Mouse (Mus musculus) midbrain, embryonic 15.5 days (tissue): ENCODE measurements at regions not wholly inside any gene's neighbourhood (a gene's known extent, or its start where the extent isn't known, plus 50 kb on each side); places are given as distances from the start of the nearest gene placed in this dataset.

Experiments used
- ATAC-seq: fragments of 200-750 bp; cut with Nextera tagmentation; replicated peaks from 2 replicates; pipeline ENCODE4 v1.8.0; 2017; ENCODE audit warnings: moderate TSS enrichment
- H3K27ac ChIP-seq: fragments of 300-500 bp; sonication (generic); 2 replicates; pipeline ENCODE4 v1.5.1; 2015; ENCODE audit warnings: mild to moderate bottlenecking, inconsistent platforms
- H3K27me3 ChIP-seq: fragments of 300-500 bp; sonication (generic); replicated peaks from 2 replicates; pipeline ENCODE4 v1.6.1; 2015; ENCODE audit warnings: inconsistent platforms
- H3K36me3 ChIP-seq: fragments of 300-500 bp; sonication (generic); replicated peaks from 2 replicates; pipeline ENCODE4 v1.6.1; 2015; ENCODE audit warnings: inconsistent platforms
- H3K4me1 ChIP-seq: fragments of 300-500 bp; sonication (generic); 2 replicates; pipeline ENCODE4 v1.6.1; 2015; ENCODE audit warnings: inconsistent platforms
- H3K4me2 ChIP-seq: fragments of 300-500 bp; sonication (generic); 2 replicates; pipeline ENCODE4 v1.6.1; 2015; ENCODE audit warnings: inconsistent platforms, mild to moderate bottlenecking, moderate library complexity
- H3K4me3 ChIP-seq: fragments of 300-500 bp; sonication (generic); 2 replicates; pipeline ENCODE4 v1.5.1; 2015; ENCODE audit warnings: mild to moderate bottlenecking, inconsistent platforms
- H3K9ac ChIP-seq: fragments of 300-500 bp; sonication (generic); 2 replicates; pipeline ENCODE4 v1.6.1; 2015; ENCODE audit warnings: mild to moderate bottlenecking, inconsistent platforms
- H3K9me3 ChIP-seq: fragments of 300-500 bp; sonication (generic); 2 replicates; pipeline ENCODE4 v1.6.1; 2016; ENCODE audit warnings: inconsistent platforms
- WGBS: fragments of 180-500 bp; shearing (Covaris S2); methylation state at CpG from one replicate; pipeline ENCODE4 v1.1.7; 2015; ENCODE audit warnings: mixed read lengths; 5-methylcytosine and 5-hydroxymethylcytosine counted together

GRCm38 (mm10) chr8:36338628-36339027, 573.0 kb downstream of the Gm19410 start:
- Histone ChIP-seq H3K36me3 (no peaks in the 10 kb centered on the region), H3K9ac (no peak overlapping the region), H3K9me3 (no peaks in the 10 kb centered on the region), H3K4me2 (no peak overlapping the region), H3K4me1 (no peaks in the 10 kb centered on the region), H3K4me3 (no peak overlapping the region), H3K27ac (no peak overlapping the region), H3K27me3 (no peaks in the 10 kb centered on the region)
- no peak for ATAC-seq
- WGBS, result 92% methylated on average over 5 of the region's 5 CpGs

DNA sequence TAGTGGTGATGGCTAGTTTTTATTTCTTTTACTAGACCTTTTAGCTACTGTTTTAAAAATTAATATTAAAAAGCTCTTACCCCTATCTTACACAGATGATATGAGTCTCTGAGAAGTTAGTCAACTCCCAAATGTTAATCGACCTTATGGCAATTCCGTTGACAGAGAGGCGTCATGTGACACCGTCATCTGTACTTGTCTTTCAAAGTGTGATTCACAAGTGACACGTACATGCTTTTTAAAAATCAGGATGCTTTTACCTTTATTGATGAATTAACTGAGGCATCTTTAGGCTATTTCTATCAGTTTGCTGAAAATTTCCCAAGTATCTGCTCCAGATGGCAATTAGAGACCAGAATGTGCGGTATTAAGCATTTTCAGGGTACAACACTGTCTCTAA, 573.9 kb downstream of the Gm19410 start:
- Histone ChIP-seq H3K4me1 (no peaks in the 10 kb centered on the region), H3K36me3 (no peaks in the 10 kb centered on the region), H3K27ac (no peak overlapping the region), H3K27me3 (no peaks in the 10 kb centered on the region), H3K9me3 (no peaks in the 10 kb centered on the region), H3K4me2 (no peak overlapping the region), H3K9ac (no peak overlapping the region), H3K4me3 (no peak overlapping the region)
- WGBS, result 90% methylated on average over 6 of the region's 6 CpGs
- ATAC-seq, result no peak

DNA sequence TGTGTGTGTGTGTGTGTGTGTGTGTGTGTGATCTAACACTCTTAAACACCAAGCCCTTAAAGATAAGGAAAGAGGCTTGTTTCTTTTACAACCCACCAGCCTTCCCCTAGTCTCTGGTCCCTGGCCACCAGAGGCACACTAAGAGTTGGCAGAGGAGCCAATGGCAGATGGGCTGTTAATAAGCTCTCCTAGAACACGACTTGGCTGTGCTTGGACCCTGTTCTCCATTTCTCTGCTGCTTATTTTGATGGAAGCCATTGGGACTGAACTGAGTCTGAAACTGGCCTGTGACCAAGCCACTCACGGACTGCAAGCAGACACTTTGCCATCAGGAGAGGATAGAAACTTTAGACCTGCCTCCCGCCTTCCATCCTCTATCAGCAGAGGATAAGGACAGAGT, 574.9 kb downstream of the Gm19410 start:
- no peak for ATAC-seq
- no peak overlapping the region for H3K4me3 ChIP-seq
- H3K27me3 ChIP-seq, result no peaks in the 10 kb centered on the region
- WGBS, result 84% methylated on average over 3 of the region's 3 CpGs
- no peaks in the 10 kb centered on the region for H3K9me3 ChIP-seq
- no peak overlapping the region for H3K4me2 ChIP-seq
- H3K9ac ChIP-seq, result no peak overlapping the region
- H3K27ac ChIP-seq, result no peak overlapping the region
- H3K36me3 ChIP-seq, result no peaks in the 10 kb centered on the region
- no peaks in the 10 kb centered on the region for H3K4me1 ChIP-seq

- ATAC-seq, result no peak
- WGBS, result 51% methylated on average over 4 of the region's 4 CpGs
- H3K36me3 ChIP-seq, result no peaks in the 10 kb centered on the region
- no peak overlapping the region for H3K4me2 ChIP-seq
- H3K27me3 ChIP-seq, result no peaks in the 10 kb centered on the region
- no peaks in the 10 kb centered on the region for H3K4me1 ChIP-seq
- H3K4me3 ChIP-seq, result no peak overlapping the region
- no peak overlapping the region for H3K27ac ChIP-seq
- H3K9me3 ChIP-seq, result no peaks in the 10 kb centered on the region
- H3K9ac ChIP-seq, result no peak overlapping the region
These were observed 576.4 kb downstream of the Gm19410 start for GRCm38 (mm10) chr8:36341965-36342364.

GRCm38 (mm10) chr8:36342650-36343049, 577.1 kb downstream of the Gm19410 start:
- no peak overlapping the region for H3K9ac ChIP-seq

GRCm38 (mm10) chr8:36346682-36347324, 581.2 kb downstream of the Gm19410 start:
- no peaks in the 10 kb centered on the region for H3K4me1 ChIP-seq
- no peaks in the 10 kb centered on the region for H3K27me3 ChIP-seq
- no peak overlapping the region for H3K4me2 ChIP-seq
- H3K9ac ChIP-seq, result no peak overlapping the region
- no peak overlapping the region for H3K27ac ChIP-seq
- no peaks in the 10 kb centered on the region for H3K36me3 ChIP-seq
- WGBS, result 47% methylated on average over 7 of the region's 7 CpGs
- no peaks in the 10 kb centered on the region for H3K9me3 ChIP-seq
- no peak overlapping the region for H3K4me3 ChIP-seq
- ATAC-seq, result 0 out of 2 replicates have a peak, but pooled peaks have one; percentile 70

More at GRCm38 (mm10) chr8:36342650-36343049, 577.1 kb downstream of the Gm19410 start:
- Histone ChIP-seq H3K27me3 (no peaks in the 10 kb centered on the region), H3K9me3 (no peaks in the 10 kb centered on the region), H3K27ac (no peak overlapping the region), H3K4me2 (no peak overlapping the region), H3K4me1 (no peaks in the 10 kb centered on the region), H3K36me3 (no peaks in the 10 kb centered on the region), H3K4me3 (no peak overlapping the region)
- 81% methylated on average over 5 of the region's 5 CpGs for WGBS
- ATAC-seq, result no peak

GRCm38 (mm10) chr8:36348067-36348466, 582.5 kb downstream of the Gm19410 start:
- Histone ChIP-seq H3K9ac (no peak overlapping the region), H3K4me2 (no peak overlapping the region), H3K27ac (no peak overlapping the region), H3K27me3 (no peaks in the 10 kb centered on the region), H3K4me1 (no peaks in the 10 kb centered on the region), H3K9me3 (no peaks in the 10 kb centered on the region), H3K4me3 (no peak overlapping the region), H3K36me3 (no peaks in the 10 kb centered on the region)
- 93% methylated on average over 1 of the region's 1 CpGs for WGBS
- no peak for ATAC-seq

DNA sequence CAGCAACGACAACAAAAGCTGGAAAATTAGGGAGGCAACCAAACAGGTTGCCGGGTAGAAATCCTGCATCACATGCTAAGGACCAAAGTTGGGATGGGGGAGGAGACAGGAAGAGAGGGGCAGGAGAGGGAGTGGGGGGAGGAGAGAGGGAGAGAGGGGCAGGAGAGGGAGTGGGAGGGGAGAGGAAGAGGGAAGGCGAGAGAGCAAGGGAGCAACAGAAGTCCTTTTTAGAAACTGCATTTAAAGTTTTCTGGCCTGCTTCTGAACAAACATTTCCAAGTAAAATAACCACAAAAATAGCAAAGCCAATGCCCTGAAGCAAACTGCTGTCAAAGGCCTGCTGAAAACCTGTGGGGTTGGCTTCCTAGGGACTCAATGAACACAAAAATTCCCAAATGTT, 589.3 kb downstream of the Gm19410 start:
- H3K4me3 ChIP-seq, result no peak overlapping the region
- H3K4me1 ChIP-seq, result no peaks in the 10 kb centered on the region
- H3K9ac ChIP-seq, result no peak overlapping the region
- no peak overlapping the region for H3K4me2 ChIP-seq
- no peak for ATAC-seq
- WGBS, result 18% methylated on average over 3 of the region's 3 CpGs
- no peak overlapping the region for H3K27ac ChIP-seq
- no peaks in the 10 kb centered on the region for H3K27me3 ChIP-seq
- H3K9me3 ChIP-seq, result no peaks in the 10 kb centered on the region
- no peaks in the 10 kb centered on the region for H3K36me3 ChIP-seq

DNA sequence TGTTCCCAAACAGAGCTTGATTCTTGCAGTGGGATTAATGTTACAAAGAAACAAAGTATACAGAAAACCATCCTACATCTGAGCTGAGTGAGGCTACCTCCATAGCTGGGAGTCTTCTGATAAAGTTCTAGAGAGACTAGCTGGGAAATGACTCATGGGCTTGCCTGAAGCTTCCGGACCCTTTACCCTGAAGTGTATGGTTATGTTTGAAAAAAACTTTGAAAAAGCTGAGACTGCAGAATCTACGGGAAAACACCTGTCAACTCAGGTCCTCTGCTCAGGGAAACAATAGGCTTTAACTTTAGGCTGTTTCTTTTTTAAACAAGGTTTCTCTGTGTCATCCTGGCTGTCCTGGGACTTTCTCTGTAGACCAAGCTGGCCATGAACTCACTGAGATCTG, 593.4 kb downstream of the Gm19410 start:
- Histone ChIP-seq H3K4me1 (no peaks in the 10 kb centered on the region), H3K27ac (no peak overlapping the region), H3K9me3 (no peaks in the 10 kb centered on the region), H3K27me3 (no peaks in the 10 kb centered on the region), H3K4me3 (no peak overlapping the region), H3K4me2 (no peak overlapping the region), H3K36me3 (no peaks in the 10 kb centered on the region), H3K9ac (no peak overlapping the region)
- no peak for ATAC-seq
- 87% methylated on average over 2 of the region's 2 CpGs for WGBS

DNA sequence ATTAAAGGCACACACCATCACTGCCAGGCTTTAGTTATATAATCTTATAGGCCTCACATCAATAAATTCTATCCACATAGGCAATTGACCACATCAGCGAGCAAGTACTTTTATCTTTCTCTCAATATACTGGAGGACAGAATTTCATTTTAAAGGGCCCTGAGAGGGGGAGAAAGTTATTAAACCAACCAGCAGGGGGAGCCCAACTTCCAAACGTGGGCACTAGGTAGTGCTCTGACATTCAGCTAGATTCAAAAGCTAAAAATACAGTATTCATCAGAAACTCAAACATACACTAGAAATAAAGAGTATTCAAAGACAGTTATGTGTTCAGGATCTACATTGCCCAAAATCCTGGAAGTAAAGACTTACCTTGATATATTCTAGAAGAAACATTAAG, 595.7 kb downstream of the Gm19410 start:
- 15% methylated on average over 2 of the region's 2 CpGs for WGBS
- Histone ChIP-seq H3K9ac (no peak overlapping the region), H3K27me3 (no peaks in the 10 kb centered on the region), H3K4me3 (no peak overlapping the region), H3K9me3 (no peaks in the 10 kb centered on the region), H3K36me3 (no peaks in the 10 kb centered on the region), H3K27ac (no peak overlapping the region), H3K4me1 (no peaks in the 10 kb centered on the region), H3K4me2 (no peak overlapping the region)
- ATAC-seq, result 0 out of 2 replicates have a peak, but pooled peaks have one; percentile 71

DNA sequence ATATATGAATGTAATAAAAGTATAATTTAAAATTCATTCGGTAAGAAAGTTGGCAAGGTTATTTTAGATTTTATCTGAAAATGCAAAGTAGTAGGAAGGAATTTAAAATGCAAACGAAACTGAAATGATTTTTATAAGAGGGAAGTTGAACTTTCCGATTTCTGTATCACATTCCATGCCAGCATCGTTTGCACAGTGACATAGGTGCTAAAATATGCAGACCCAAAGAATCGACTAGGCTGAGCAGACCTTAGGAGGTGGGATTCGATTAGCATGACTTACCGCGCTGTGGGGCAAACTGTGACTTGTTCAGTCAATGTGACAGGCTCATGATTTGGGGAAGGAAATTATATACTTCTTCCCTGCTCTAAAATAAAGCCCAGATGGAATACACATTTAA, 596.2 kb downstream of the Gm19410 start:
- H3K9me3 ChIP-seq, result no peaks in the 10 kb centered on the region
- H3K4me3 ChIP-seq, result no peak overlapping the region
- WGBS, result 61% methylated on average over 8 of the region's 8 CpGs
- no peaks in the 10 kb centered on the region for H3K4me1 ChIP-seq
- no peak for ATAC-seq
- no peak overlapping the region for H3K9ac ChIP-seq
- H3K4me2 ChIP-seq, result no peak overlapping the region
- no peaks in the 10 kb centered on the region for H3K27me3 ChIP-seq
- H3K36me3 ChIP-seq, result no peaks in the 10 kb centered on the region
- no peak overlapping the region for H3K27ac ChIP-seq

- Histone ChIP-seq H3K4me1 (no peaks in the 10 kb centered on the region), H3K9me3 (no peaks in the 10 kb centered on the region), H3K27me3 (no peaks in the 10 kb centered on the region), H3K4me3 (no peak overlapping the region), H3K27ac (no peak overlapping the region), H3K9ac (no peak overlapping the region), H3K36me3 (no peaks in the 10 kb centered on the region), H3K4me2 (no peak overlapping the region)
- ATAC-seq, result no peak
- 72% methylated on average over 9 of the region's 9 CpGs for WGBS
These were observed 597.7 kb downstream of the Gm19410 start for GRCm38 (mm10) chr8:36363291-36363690.

DNA sequence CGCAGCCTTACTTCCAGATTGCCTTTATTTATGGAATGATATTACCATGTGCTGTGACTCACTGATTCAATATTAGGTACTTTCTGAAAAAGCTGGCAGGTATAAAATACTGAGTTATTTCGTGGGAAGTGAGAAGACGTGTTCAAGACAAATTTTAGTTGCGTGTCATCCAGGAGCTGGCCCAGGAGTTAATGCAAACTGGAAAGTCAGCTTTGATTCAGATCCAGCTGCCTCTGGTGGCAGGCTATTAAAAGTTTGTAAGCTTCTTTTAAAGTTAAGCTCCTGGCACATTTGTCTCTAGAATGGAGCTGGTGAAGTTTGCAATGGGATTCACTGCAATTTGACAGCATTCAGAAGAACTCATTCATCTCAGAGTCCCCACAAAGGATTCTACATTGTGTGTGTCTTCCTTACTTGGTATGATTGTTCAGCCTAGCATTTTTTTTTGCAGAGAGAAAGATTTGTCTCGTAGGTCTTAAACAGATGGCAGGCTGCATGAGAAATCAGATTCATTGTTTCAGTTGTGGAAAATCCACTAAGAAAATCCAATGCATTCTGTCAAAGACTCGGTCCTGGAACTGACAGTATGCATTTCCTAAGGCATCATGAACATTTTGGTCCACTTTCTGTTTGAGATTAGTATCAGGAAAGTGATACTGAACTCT, 599.1 kb downstream of the Gm19410 start:
- no peak overlapping the region for H3K9ac ChIP-seq
- H3K27ac ChIP-seq, result no peak overlapping the region
- no peak for ATAC-seq
- no peaks in the 10 kb centered on the region for H3K9me3 ChIP-seq
- H3K4me1 ChIP-seq, result no peaks in the 10 kb centered on the region
- H3K36me3 ChIP-seq, result no peaks in the 10 kb centered on the region
- H3K4me3 ChIP-seq, result no peak overlapping the region
- no peak overlapping the region for H3K4me2 ChIP-seq
- H3K27me3 ChIP-seq, result no peaks in the 10 kb centered on the region
- WGBS, result 61% methylated on average over 6 of the region's 6 CpGs
